Mouse (Mus musculus): Measurements from ENCODE around the gene Clip1. TPM values are rescaled to one million over a fixed set of nuclear protein-coding genes. Genes with fewer than 3 reads are reported as not detected.
"Not testable (repeated sequence)": the region's sequence is repeated elsewhere in the genome, so short reads cannot be mapped to it uniquely, and the experiment has no call there.

The Clip1 gene
- polyA plus RNA-seq (2014; fragmentation: Nextera tagmentation; extraction: Ambion mirVana), result 70.7 and 72.9 TPM in 2 replicates

DNA sequence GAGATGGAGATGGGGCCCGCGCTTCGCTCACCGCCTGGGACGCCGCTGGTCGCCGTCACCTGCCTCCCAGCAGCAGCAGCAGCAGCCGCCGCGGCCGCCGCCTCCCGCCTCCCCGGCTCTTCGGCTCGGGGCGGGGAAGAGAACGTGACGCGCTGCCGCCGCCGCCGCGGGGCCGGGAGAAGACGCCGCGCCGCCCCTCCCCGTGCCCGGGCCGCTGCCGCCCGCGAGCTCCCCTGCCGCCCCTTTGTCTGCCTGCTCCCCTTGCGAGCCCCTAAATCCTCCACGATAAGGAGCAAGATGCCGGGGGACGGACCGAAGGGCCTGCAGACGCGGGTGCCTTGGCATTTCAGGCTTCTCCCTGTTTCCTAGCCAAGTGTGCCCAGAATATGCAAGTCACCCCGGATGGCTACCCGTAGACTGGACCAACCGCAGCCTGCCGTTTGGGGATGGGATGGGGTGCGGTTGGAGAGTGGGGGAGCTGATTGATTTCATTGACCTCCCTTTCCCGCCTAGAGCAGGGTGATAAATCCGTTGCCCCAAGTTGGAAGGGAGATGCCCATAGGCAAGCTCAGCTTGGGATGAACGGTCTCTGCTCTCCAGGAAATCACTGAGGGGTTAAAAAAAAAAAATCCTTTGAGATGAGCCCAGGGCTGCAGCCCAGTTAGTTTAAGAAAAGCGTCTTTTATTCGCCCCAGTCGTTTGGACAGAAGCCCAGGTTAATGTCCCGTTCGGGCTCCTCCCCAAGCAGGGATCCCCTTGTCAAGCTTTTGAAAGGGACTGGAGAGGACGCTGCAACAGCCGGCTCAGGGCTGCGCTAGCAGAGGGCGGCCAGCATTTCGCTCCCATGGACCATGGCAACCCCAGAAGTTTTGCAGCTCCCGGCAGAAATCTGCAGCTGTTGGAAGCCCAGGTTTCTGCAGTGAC lies at the start of gene Clip1:
TSS of gene Clip1 (minus strand) at position 398 of the 924 bp plus-strand sequence.
- peak; percentile 74 for ATAC-seq (ENCODE audit: low FRiP score)
- Histone ChIP-seq H3K9ac (peak within 1 kb of the TSS; percentile 99), H3K4me3 (replicated peaks; ENCODE audit: low read length) (peak within 1 kb of the TSS; percentile 96), H3K4me2 (replicated peaks) (peak within 1 kb of the TSS; percentile 62), H3K36me3 (replicated peaks; ENCODE audit: control insufficient read depth, insufficient read depth) (no peaks in the 10 kb centered on the region), H3K4me1 (replicated peaks; ENCODE audit: control insufficient read depth, insufficient read depth, low read length) (peaks cover 27% of the 10 kb centered on the region), H3K9me3 (ENCODE audit: control insufficient read depth, low read length) (no peaks in the 10 kb centered on the region), H3K27ac (peak within 1 kb of the TSS; percentile 96), H3K27me3 (ENCODE audit: control insufficient read depth, insufficient read depth, low read length) (no peaks in the 10 kb centered on the region)
- WGBS, result under 1% methylated on average over 52 of the region's 64 CpGs
- DNase-seq (ENCODE audit: low spot score), result peak; percentile 71

DNA sequence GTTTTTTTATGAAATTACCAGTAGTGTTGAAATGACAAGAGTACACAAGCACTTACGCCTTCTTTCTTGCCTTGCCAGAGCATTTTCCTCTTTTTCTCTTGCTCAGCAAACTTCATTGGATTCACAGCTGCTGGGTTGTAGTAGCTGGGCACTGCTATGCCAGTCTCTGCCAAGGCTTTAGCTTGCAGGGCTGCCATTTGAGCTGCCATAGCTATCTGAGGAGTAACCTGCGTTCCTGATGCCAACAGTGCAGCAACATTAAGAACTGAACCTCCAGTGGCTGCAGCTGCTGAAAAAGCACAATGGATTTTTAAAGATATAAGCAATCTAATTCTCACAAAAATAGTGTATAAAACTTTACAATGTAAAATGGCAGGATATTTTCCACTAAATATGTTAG lies 46.6 kb upstream of the Clip1 start:
- DNase-seq (ENCODE audit: low spot score) (no peak), ATAC-seq (ENCODE audit: low FRiP score) (no peak)
- no peak overlapping the region for H3K4me3 ChIP-seq (replicated peaks; ENCODE audit: low read length)
- H3K4me1 ChIP-seq (replicated peaks; ENCODE audit: control insufficient read depth, insufficient read depth, low read length), result no peaks in the 10 kb centered on the region
- 97% methylated on average over 2 of the region's 2 CpGs for WGBS
- H3K9me3 ChIP-seq (ENCODE audit: control insufficient read depth, low read length), result no peaks in the 10 kb centered on the region
- H3K9ac ChIP-seq, result no peak overlapping the region
- H3K4me2 ChIP-seq (replicated peaks), result no peak overlapping the region
- H3K27me3 ChIP-seq (ENCODE audit: control insufficient read depth, insufficient read depth, low read length), result no peaks in the 10 kb centered on the region
- peaks cover 85% of the 10 kb centered on the region for H3K36me3 ChIP-seq (replicated peaks; ENCODE audit: control insufficient read depth, insufficient read depth)
- H3K27ac ChIP-seq, result no peak overlapping the region

DNA sequence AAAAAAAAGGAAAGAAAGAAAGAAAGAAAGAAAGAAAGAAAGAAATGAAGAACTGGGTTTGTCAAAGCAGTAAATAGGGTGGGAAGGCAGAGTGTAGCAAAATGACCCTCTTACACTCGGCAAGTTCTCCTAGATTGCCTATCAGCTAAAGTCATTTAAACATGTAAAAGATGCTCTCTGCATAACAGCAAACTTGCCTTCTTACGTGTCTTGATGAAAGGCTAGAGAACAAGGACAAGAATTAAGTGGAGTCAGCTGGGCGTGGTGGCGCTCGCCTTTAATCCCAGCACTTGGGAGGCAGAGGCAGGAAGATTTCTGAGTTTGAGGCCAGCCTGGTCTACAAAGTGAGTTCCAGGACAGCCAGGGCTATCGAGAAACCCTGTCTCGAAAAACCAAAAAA lies 39.4 kb upstream of the Clip1 start:
- 90% methylated on average over 7 of the region's 7 CpGs for WGBS
- not testable (repeated sequence) for H3K4me3 ChIP-seq (replicated peaks; ENCODE audit: low read length); H3K4me2 ChIP-seq (replicated peaks); H3K9me3 ChIP-seq (ENCODE audit: control insufficient read depth, low read length); ATAC-seq (ENCODE audit: low FRiP score); H3K27me3 ChIP-seq (ENCODE audit: control insufficient read depth, insufficient read depth, low read length); H3K9ac ChIP-seq; H3K27ac ChIP-seq; DNase-seq (ENCODE audit: low spot score)
- H3K4me1 ChIP-seq (replicated peaks; ENCODE audit: control insufficient read depth, insufficient read depth, low read length), result peaks cover 12% of the 10 kb centered on the region
- peaks cover 16% of the 10 kb centered on the region for H3K36me3 ChIP-seq (replicated peaks; ENCODE audit: control insufficient read depth, insufficient read depth)

- H3K27ac ChIP-seq, result peak within 1 kb of the TSS; percentile 85
- peak; percentile 98 for DNase-seq (ENCODE audit: low spot score)
- H3K4me1 ChIP-seq (replicated peaks; ENCODE audit: control insufficient read depth, insufficient read depth, low read length), result peaks cover 16% of the 10 kb centered on the region
- peak within 1 kb of the TSS; percentile 74 for H3K9ac ChIP-seq
- H3K9me3 ChIP-seq (ENCODE audit: control insufficient read depth, low read length), result no peaks in the 10 kb centered on the region
- peak; percentile 100 for ATAC-seq (ENCODE audit: low FRiP score)
- peak within 1 kb of the TSS; percentile 80 for H3K4me2 ChIP-seq (replicated peaks)
- H3K36me3 ChIP-seq (replicated peaks; ENCODE audit: control insufficient read depth, insufficient read depth), result peaks cover 23% of the 10 kb centered on the region
- under 1% methylated on average over 83 of the region's 83 CpGs for WGBS
- H3K27me3 ChIP-seq (ENCODE audit: control insufficient read depth, insufficient read depth, low read length), result no peaks in the 10 kb centered on the region
- H3K4me3 ChIP-seq (replicated peaks; ENCODE audit: low read length), result peak within 1 kb of the TSS; percentile 71
Observed at GRCm38 (mm10) chr5:123720328-123721311, 36.2 kb upstream of the Clip1 start, which contains the start of gene Zcchc8. Gene Zcchc8 (minus strand): TSS chr5:123721100.

DNA sequence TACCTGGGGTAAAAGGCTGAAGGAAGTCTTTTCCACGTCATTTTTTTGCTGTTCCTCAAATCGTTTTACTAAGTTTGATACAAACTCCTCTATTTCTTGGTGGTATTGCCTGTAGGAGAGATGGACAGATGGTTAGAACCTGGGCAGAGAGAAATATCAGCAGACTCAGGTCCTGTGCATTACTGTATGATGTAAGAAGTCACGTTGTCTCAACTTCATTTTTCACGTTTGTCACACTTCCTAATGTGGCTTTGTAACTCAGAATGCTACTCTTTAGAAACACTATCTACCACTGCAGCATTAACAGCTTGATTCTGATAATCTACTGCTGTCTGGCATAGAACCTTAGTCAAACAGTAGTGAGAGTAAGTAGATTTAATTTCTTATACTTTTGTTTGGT lies 30.2 kb upstream of the Clip1 start:
- Histone ChIP-seq H3K9me3 (ENCODE audit: control insufficient read depth, low read length) (no peaks in the 10 kb centered on the region), H3K36me3 (replicated peaks; ENCODE audit: control insufficient read depth, insufficient read depth) (peaks cover 81% of the 10 kb centered on the region), H3K27me3 (ENCODE audit: control insufficient read depth, insufficient read depth, low read length) (no peaks in the 10 kb centered on the region), H3K27ac (no peak overlapping the region), H3K9ac (no peak overlapping the region), H3K4me2 (replicated peaks) (no peak overlapping the region), H3K4me3 (replicated peaks; ENCODE audit: low read length) (no peak overlapping the region), H3K4me1 (replicated peaks; ENCODE audit: control insufficient read depth, insufficient read depth, low read length) (peaks cover 12% of the 10 kb centered on the region)
- 93% methylated on average over 4 of the region's 4 CpGs for WGBS
- DNase-seq (ENCODE audit: low spot score) (no peak), ATAC-seq (ENCODE audit: low FRiP score) (no peak)

DNA sequence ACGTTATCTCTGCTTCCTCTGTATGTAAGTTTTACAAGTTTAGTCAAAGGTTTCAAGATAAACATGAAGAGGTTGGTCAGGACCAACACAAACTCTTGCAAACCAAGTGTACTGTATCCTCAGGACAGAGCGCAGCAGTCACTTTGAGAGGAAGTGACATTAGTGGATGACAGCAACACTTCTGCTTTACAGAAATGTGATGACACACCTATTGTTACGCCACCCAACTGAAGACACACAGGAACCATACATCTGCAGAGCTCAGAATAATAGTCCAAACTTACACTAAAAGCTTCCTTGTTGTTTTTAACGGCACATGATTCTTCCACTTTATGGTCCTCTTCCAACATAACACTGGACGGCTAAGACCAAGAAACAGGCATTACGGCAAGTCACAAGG lies 29.4 kb upstream of the Clip1 start:
- 95% methylated on average over 6 of the region's 6 CpGs for WGBS
- no peak for ATAC-seq (ENCODE audit: low FRiP score)
- no peak overlapping the region for H3K27ac ChIP-seq
- no peak overlapping the region for H3K9ac ChIP-seq
- H3K4me2 ChIP-seq (replicated peaks), result no peak overlapping the region
- no peak overlapping the region for H3K4me3 ChIP-seq (replicated peaks; ENCODE audit: low read length)
- no peak for DNase-seq (ENCODE audit: low spot score)
- H3K4me1 ChIP-seq (replicated peaks; ENCODE audit: control insufficient read depth, insufficient read depth, low read length), result peaks cover 4% of the 10 kb centered on the region
- H3K27me3 ChIP-seq (ENCODE audit: control insufficient read depth, insufficient read depth, low read length), result no peaks in the 10 kb centered on the region
- peaks cover 89% of the 10 kb centered on the region for H3K36me3 ChIP-seq (replicated peaks; ENCODE audit: control insufficient read depth, insufficient read depth)
- no peaks in the 10 kb centered on the region for H3K9me3 ChIP-seq (ENCODE audit: control insufficient read depth, low read length)

GRCm38 (mm10) chr5:123709571-123709970 lies 25.2 kb upstream of the Clip1 start:
- no peak overlapping the region for H3K9ac ChIP-seq
- H3K36me3 ChIP-seq (replicated peaks; ENCODE audit: control insufficient read depth, insufficient read depth), result peaks cover 96% of the 10 kb centered on the region
- DNase-seq (ENCODE audit: low spot score), result no peak
- 93% methylated on average over 4 of the region's 4 CpGs for WGBS
- H3K27me3 ChIP-seq (ENCODE audit: control insufficient read depth, insufficient read depth, low read length), result no peaks in the 10 kb centered on the region
- H3K4me3 ChIP-seq (replicated peaks; ENCODE audit: low read length), result no peak overlapping the region
- ATAC-seq (ENCODE audit: low FRiP score), result no peak
- no peaks in the 10 kb centered on the region for H3K4me1 ChIP-seq (replicated peaks; ENCODE audit: control insufficient read depth, insufficient read depth, low read length)
- H3K27ac ChIP-seq, result no peak overlapping the region
- H3K9me3 ChIP-seq (ENCODE audit: control insufficient read depth, low read length), result no peaks in the 10 kb centered on the region
- no peak overlapping the region for H3K4me2 ChIP-seq (replicated peaks)

DNA sequence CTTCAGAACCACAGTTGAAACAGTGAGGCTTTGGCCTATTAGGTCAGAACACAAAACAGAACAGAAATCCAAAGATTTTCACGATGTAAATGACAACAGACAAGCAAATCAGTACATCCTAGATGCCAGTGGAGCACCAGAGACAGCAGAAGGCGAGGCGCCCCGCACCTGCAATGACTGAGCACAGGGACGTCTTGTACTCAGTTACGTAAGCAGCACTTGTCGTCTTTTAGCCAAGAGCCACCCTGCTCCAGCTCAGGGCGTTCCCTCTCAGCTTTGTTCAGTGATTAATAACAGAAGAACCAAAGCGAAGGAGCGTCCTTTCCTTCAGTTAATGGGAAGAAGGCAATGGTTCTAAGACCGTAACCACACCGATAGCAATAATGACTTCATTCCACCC lies 24.2 kb upstream of the Clip1 start:
- Histone ChIP-seq H3K9me3 (ENCODE audit: control insufficient read depth, low read length) (no peaks in the 10 kb centered on the region), H3K4me1 (replicated peaks; ENCODE audit: control insufficient read depth, insufficient read depth, low read length) (no peaks in the 10 kb centered on the region), H3K4me2 (replicated peaks) (no peak overlapping the region), H3K9ac (no peak overlapping the region), H3K27ac (no peak overlapping the region), H3K4me3 (replicated peaks; ENCODE audit: low read length) (no peak overlapping the region), H3K36me3 (replicated peaks; ENCODE audit: control insufficient read depth, insufficient read depth) (peaks cover 96% of the 10 kb centered on the region), H3K27me3 (ENCODE audit: control insufficient read depth, insufficient read depth, low read length) (no peaks in the 10 kb centered on the region)
- DNase-seq (ENCODE audit: low spot score) (no peak), ATAC-seq (ENCODE audit: low FRiP score) (no peak)
- whole genome bisulfite sequencing, result 94% methylated on average over 12 of the region's 12 CpGs

GRCm38 (mm10) chr5:123700625-123701024 lies 16.2 kb upstream of the Clip1 start:
- Histone ChIP-seq H3K4me2 (replicated peaks) (no peak overlapping the region), H3K9me3 (ENCODE audit: control insufficient read depth, low read length) (no peaks in the 10 kb centered on the region), H3K27ac (no peak overlapping the region), H3K9ac (no peak overlapping the region), H3K27me3 (ENCODE audit: control insufficient read depth, insufficient read depth, low read length) (no peaks in the 10 kb centered on the region), H3K36me3 (replicated peaks; ENCODE audit: control insufficient read depth, insufficient read depth) (peaks cover 74% of the 10 kb centered on the region), H3K4me3 (replicated peaks; ENCODE audit: low read length) (no peak overlapping the region), H3K4me1 (replicated peaks; ENCODE audit: control insufficient read depth, insufficient read depth, low read length) (no peaks in the 10 kb centered on the region)
- 75% methylated on average over 11 of the region's 11 CpGs for WGBS
- no peak for ATAC-seq (ENCODE audit: low FRiP score)
- DNase-seq (ENCODE audit: low spot score), result no peak
